Mouse (Mus musculus): ENCODE measurements around the gene Nrn1. TPM values are rescaled to one million over a fixed set of nuclear protein-coding genes. Genes with fewer than 3 reads are reported as not detected.

The Nrn1 gene
- polyA plus RNA-seq, 1 experiment, result 0.48 TPM

DNA sequence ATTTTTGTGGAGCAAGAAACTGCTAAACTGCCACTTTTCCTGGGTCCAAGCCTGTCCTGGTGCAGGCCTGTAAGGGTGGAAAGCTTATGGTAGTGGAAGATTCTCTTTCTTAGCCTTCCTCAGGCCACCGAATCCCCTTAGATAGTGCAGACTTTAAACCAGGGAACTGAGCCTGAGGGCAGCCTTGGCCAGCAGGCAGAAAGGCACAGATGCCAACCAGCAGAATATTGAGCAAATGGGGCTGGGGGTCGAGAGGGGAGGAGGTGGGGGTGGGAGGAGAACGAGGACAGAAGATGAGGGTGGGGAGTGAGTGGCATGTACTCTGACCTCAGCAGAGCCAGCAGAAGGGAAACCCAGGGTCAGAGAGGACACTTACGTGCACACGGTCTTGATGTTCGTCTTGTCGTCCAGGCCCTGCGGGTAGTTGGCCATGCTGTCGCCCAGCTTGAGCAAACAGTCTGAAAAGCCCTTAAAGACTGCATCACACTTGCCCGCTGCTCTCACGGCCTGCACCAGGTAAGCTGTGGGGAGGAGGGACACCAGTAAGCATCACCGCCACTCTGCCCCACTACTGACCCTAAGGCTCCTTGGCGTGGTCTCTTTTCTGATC, 5.1 kb downstream of the Nrn1 start:
- Histone ChIP-seq H3K4me1 (ENCODE audit: control insufficient read depth, insufficient read depth, low read length) (0 out of 2 replicates have a peak, but pooled peaks cover 2% of the 10 kb centered on the region), H3K27me3 (replicated peaks; ENCODE audit: control insufficient read depth, insufficient read depth, low read length) (peaks cover 19% of the 10 kb centered on the region), H3K27ac (ENCODE audit: insufficient read depth, low read depth, low read length) (no peak overlapping the region), H3K36me3 (ENCODE audit: control insufficient read depth, insufficient read depth, low read length) (no peaks in the 10 kb centered on the region), H3K4me3 (ENCODE audit: insufficient read depth, low read depth, low read length) (no peak overlapping the region)
- DNase-seq, result peak; percentile 2
- no peak for TF ChIP-seq CTCF (conservative IDR thresholded peaks at IDR 0.05; ENCODE audit: insufficient read depth, insufficient read length, low read depth, low read length)
- TF ChIP-seq POLR2A (IDR thresholded peaks at IDR 0.05; ENCODE audit: low read depth, low read length), result no peak
- WGBS, result 22% methylated on average over 13 of the region's 13 CpGs

GRCm38 (mm10) chr13:36728509-36728908, 6.4 kb downstream of the Nrn1 start:
- Histone ChIP-seq H3K4me3 (ENCODE audit: insufficient read depth, low read depth, low read length) (no peak overlapping the region), H3K36me3 (ENCODE audit: control insufficient read depth, insufficient read depth, low read length) (no peaks in the 10 kb centered on the region), H3K4me1 (ENCODE audit: control insufficient read depth, insufficient read depth, low read length) (0 out of 2 replicates have a peak, but pooled peaks cover 2% of the 10 kb centered on the region), H3K27me3 (replicated peaks; ENCODE audit: control insufficient read depth, insufficient read depth, low read length) (peaks cover 13% of the 10 kb centered on the region), H3K27ac (ENCODE audit: insufficient read depth, low read depth, low read length) (no peak overlapping the region)
- WGBS, result 30% methylated on average over 5 of the region's 5 CpGs
- no peak for TF ChIP-seq CTCF (conservative IDR thresholded peaks at IDR 0.05; ENCODE audit: insufficient read depth, insufficient read length, low read depth, low read length)
- no peak for TF ChIP-seq POLR2A (IDR thresholded peaks at IDR 0.05; ENCODE audit: low read depth, low read length)
- DNase-seq, result no peak

DNA sequence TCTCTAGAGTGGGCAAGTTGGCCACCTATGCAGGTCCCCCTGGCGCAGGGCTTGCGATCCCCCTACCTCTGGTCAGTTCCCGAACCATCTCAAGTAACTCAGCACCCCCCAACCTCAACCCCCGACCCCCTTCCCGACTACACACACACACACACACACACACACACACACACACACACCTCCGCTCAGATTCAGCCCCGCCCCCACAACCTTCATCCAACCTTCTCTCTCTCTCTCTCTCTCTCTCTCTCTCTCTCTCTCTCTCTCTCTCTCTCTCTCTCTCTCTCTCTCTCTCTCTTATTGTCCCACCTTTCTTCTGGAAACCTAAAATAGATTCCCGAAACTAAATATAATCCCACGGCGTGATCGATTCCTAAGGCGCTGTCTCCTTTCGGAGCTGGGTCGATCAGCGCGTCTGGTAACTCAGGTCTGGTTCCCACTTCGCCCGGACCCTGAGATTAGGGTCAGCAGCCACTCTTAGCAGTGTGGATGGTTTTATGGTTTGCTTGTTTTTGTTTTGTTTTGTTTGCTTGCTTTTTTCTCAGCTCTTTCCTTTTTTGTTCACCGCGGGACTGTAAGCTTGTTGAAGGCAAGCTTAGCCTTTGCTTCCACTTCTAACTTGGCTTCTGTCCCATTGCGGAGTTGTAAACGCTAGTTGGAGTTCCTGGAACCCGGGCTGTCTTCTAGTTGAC, 7.0 kb downstream of the Nrn1 start:
- H3K4me1 ChIP-seq (ENCODE audit: control insufficient read depth, insufficient read depth, low read length), result 0 out of 2 replicates have a peak, but pooled peaks cover 2% of the 10 kb centered on the region
- H3K4me3 ChIP-seq (ENCODE audit: insufficient read depth, low read depth, low read length), result no peak overlapping the region
- H3K36me3 ChIP-seq (ENCODE audit: control insufficient read depth, insufficient read depth, low read length), result no peaks in the 10 kb centered on the region
- H3K27ac ChIP-seq (ENCODE audit: insufficient read depth, low read depth, low read length), result no peak overlapping the region
- peak; percentile 7 for DNase-seq
- TF ChIP-seq POLR2A (IDR thresholded peaks at IDR 0.05; ENCODE audit: low read depth, low read length) (no peak), CTCF (conservative IDR thresholded peaks at IDR 0.05; ENCODE audit: insufficient read depth, insufficient read length, low read depth, low read length) (no peak)
- H3K27me3 ChIP-seq (replicated peaks; ENCODE audit: control insufficient read depth, insufficient read depth, low read length), result peaks cover 13% of the 10 kb centered on the region
- 5% methylated on average over 22 of the region's 23 CpGs for WGBS

DNA sequence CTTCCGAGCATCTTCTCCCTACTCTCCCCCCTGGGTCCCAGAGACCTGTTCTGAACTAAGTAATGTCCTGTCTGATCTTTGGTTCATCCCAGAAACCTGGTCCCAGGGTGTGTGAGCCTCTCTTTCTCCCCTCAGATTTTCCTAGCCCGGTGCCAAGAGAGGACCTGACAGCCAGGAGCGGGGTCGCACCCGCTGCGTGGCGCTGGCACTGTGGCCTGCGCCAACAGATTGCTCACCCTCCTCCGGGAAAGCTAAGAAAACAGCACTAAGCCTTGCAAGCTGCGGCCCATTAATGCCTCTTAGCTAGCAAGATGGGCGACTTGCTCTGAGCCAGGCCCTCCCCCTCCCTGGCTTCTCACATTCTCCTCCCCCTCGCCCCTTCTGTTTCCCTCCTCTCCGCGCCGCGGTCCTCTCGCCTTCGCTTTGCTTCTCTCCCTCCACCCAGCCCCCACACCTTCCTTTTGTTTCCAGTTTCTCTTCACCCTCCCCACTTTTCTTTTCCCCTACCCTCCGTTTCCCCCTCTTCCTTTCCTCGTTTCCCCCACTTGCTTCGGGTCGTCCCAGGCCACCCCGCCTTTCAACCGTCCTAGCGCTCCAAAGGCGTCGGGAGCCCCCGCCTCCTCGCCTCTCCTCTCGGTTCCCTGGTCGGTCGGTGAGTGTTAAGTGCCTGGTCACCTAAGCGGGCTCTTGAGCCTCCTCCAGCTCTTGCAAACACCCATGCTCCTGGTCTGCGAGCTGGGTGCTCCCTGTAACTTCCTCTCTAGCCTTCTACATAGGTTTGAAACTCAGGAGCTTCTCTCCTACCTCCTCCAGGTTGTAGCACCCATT, 7.8 kb downstream of the Nrn1 start:
- H3K4me1 ChIP-seq (ENCODE audit: control insufficient read depth, insufficient read depth, low read length), result 0 out of 2 replicates have a peak, but pooled peaks cover 2% of the 10 kb centered on the region
- H3K27me3 ChIP-seq (replicated peaks; ENCODE audit: control insufficient read depth, insufficient read depth, low read length), result peaks cover 12% of the 10 kb centered on the region
- peak; percentile 13 for DNase-seq
- 3% methylated on average over 34 of the region's 34 CpGs for WGBS
- H3K27ac ChIP-seq (ENCODE audit: insufficient read depth, low read depth, low read length), result no peak overlapping the region
- no peak overlapping the region for H3K4me3 ChIP-seq (ENCODE audit: insufficient read depth, low read depth, low read length)
- TF ChIP-seq CTCF (conservative IDR thresholded peaks at IDR 0.05; ENCODE audit: insufficient read depth, insufficient read length, low read depth, low read length), result no peak
- no peak for TF ChIP-seq POLR2A (IDR thresholded peaks at IDR 0.05; ENCODE audit: low read depth, low read length)
- no peaks in the 10 kb centered on the region for H3K36me3 ChIP-seq (ENCODE audit: control insufficient read depth, insufficient read depth, low read length)

- peaks cover 9% of the 10 kb centered on the region for H3K27me3 ChIP-seq (replicated peaks; ENCODE audit: control insufficient read depth, insufficient read depth, low read length)
- TF ChIP-seq POLR2A (IDR thresholded peaks at IDR 0.05; ENCODE audit: low read depth, low read length) (no peak), CTCF (conservative IDR thresholded peaks at IDR 0.05; ENCODE audit: insufficient read depth, insufficient read length, low read depth, low read length) (no peak)
- WGBS, result 5% methylated on average over 24 of the region's 24 CpGs
- no peaks in the 10 kb centered on the region for H3K4me1 ChIP-seq (ENCODE audit: control insufficient read depth, insufficient read depth, low read length)
- peak; percentile 1 for DNase-seq
- no peaks in the 10 kb centered on the region for H3K36me3 ChIP-seq (ENCODE audit: control insufficient read depth, insufficient read depth, low read length)
- no peak overlapping the region for H3K4me3 ChIP-seq (ENCODE audit: insufficient read depth, low read depth, low read length)
- no peak overlapping the region for H3K27ac ChIP-seq (ENCODE audit: insufficient read depth, low read depth, low read length)
Measured at GRCm38 (mm10) chr13:36726551-36726950, 8.4 kb downstream of the Nrn1 start.

DNA sequence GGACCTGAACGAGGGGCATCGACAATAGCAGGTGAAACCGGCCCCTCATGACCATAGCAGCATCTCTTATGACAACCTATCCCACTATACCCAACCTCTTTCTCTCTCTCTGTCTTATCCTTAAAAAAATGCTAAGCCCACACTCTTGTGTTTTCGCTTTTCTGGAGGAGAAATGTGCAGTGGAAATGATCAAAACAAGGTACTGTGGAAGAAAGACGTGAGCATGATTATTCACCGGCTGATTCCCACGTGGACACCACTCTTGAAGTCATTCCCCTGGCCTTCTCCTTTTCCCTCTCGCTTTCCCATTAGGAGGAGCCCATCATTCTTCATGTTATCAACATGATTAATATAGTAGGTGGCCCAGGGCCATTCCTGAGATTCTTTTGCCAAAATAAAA, 9.1 kb downstream of the Nrn1 start:
- H3K27me3 ChIP-seq (replicated peaks; ENCODE audit: control insufficient read depth, insufficient read depth, low read length), result peaks cover 9% of the 10 kb centered on the region
- DNase-seq, result peak; percentile 2
- H3K4me1 ChIP-seq (ENCODE audit: control insufficient read depth, insufficient read depth, low read length), result no peaks in the 10 kb centered on the region
- H3K36me3 ChIP-seq (ENCODE audit: control insufficient read depth, insufficient read depth, low read length), result no peaks in the 10 kb centered on the region
- no peak overlapping the region for H3K27ac ChIP-seq (ENCODE audit: insufficient read depth, low read depth, low read length)
- no peak overlapping the region for H3K4me3 ChIP-seq (ENCODE audit: insufficient read depth, low read depth, low read length)
- no peak for TF ChIP-seq CTCF (conservative IDR thresholded peaks at IDR 0.05; ENCODE audit: insufficient read depth, insufficient read length, low read depth, low read length)
- TF ChIP-seq POLR2A (IDR thresholded peaks at IDR 0.05; ENCODE audit: low read depth, low read length), result no peak
- 10% methylated on average over 8 of the region's 8 CpGs for WGBS

All from kidney, adult 2 months (tissue).